Mouse (Mus musculus) layer of hippocampus, postnatal 14 days (tissue): ENCODE measurements around the gene Ager. TPM values are rescaled to one million over a fixed set of nuclear protein-coding genes. Genes with fewer than 3 reads are reported as not detected.

Experiments used
- DNase-seq, 2 experiments: peaks; one replicate each; pipeline ENCODE4 v3.0.0; 2021 to 2022; ENCODE audit warnings: low spot score in 2 of 2, mixed read lengths in 1 of 2
- total RNA-seq, 2 experiments: library from RNA; stranded (reverse); gene quantifications; 2 replicates each; pipeline ENCODE4 v1.2.3; 2021

The Ager gene
- total RNA-seq, 2 experiments from 2014 or later = 1.2 to 1.5 TPM

- DNase-seq = no peak
These were observed 7.0 kb downstream of the Ager start for GRCm38 (mm10) chr17:34604511-34605237.

DNA sequence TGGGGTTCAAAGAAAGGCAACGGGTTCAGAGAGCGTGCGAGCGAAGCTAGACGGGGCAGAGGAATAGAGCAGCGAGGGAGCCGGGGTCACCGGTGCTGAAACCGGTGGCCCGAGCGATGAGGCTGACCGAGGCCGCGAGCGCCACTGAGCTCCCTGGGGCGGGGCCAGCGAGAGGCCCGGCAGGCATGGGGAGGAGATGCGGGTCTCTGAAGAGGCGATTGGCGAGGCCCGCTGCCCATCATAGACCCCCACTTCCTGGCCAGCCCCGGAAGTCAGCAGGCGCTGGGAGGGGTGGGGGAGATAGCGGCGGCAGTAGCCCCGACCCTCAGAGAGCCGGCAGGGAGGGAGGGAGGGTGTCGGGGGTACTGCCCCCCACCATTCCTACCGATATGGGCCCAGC lies 7.9 kb downstream of the Ager start:
- peak; percentile 97 to 98 for DNase-seq

GRCm38 (mm10) chr17:34606186-34607039 lies 8.8 kb downstream of the Ager start:
- no peak for DNase-seq

GRCm38 (mm10) chr17:34607997-34608396 lies 10.3 kb downstream of the Ager start:
- no peak for DNase-seq

- DNase-seq = no peak
These were observed 13.4 kb downstream of the Ager start for GRCm38 (mm10) chr17:34611050-34611449.

DNA sequence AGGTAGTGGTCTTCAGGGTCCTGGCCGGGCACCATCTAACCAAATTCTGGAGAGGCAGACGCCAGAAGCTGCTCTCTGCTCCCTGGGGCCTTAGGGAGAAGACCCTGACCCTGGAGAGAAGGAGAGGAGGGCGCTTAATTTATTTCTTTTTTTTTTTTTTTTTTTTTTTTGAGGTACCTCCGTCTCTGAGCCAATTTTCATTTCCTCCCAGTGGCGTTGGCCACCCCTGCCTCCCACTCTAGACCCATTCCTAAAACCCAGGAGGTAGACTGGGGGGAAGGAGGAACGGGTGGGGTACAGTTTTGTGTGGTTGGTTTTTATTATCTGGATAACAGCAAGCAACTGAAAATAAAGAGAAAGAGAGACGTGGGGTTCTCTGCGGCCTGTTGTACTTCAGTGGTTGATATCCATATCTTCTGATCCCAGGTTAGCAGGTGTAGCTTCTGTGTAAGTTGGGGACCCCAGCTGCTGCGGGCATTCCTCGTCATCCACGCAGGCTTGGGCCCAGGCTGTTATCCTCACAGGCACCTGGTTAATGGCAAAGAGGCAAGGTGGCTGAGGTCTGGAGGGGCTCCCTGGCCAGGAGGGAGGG lies 15.5 kb downstream of the Ager start:
- DNase-seq = no peak

GRCm38 (mm10) chr17:34613830-34614229 lies 16.2 kb downstream of the Ager start:
- no peak for DNase-seq

DNA sequence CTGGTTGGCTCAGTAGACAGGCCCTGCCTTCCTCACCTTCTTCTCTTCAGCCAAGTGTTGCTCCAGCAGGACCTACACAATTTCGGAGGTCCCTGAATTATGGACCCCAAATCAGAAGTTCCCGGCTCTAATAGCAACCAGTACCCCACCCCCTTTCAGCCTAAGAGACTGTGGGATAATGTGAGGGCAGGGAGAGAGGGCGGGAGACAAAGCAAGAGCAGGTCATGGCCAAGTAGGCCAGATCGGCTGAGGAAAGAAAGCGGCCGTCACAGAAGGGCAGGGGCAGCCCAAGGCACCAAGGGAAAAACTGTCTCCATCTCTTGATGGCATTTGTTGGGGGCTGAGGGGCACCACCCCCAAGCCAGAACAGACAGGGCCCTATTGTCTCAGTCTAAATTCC lies 18.2 kb downstream of the Ager start, which contains the start of gene Egfl8:
Gene Egfl8, minus strand, starts transcription at position 101 of the 400 bp plus-strand sequence.
- no peak for DNase-seq

DNA sequence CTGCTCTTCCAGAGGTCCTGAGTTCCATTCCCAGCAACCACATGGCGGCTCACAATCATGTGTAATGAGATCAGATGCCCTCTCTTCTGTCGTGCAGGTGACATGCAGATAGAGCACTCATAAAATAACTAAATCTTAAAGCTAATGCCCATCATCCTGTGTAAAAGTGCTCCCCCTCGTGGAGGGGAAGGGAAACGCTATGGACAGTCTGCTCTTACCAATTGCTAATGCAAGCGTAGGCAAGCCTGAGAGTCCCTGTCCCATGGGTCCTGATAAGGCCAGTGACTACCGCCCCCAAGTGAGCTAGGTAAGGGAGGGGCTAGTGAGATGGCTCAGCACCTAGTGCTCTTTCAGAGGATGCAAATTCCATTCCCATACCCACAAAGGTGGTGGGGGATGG lies 21.3 kb downstream of the Ager start:
- DNase-seq = no peak

DNA sequence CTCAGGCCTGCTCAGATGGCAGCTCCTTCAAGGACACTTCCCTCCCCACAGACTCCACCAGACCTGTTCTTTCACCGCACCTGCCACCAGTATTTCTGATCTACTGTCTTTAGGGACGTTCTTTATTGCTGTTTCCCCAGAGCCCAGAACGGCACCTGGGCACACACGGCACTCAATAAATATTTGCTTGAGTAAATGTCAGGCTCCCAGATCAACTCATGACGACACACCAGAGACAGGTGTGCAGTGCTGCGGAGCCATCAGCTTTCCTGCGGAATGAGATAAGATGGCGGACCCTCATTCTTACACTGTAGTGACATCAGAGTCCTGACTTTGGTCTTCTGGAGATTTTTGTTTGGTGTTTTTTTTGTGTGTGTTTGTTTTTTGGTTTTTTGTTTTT lies 23.3 kb downstream of the Ager start:
- DNase-seq = no peak

DNA sequence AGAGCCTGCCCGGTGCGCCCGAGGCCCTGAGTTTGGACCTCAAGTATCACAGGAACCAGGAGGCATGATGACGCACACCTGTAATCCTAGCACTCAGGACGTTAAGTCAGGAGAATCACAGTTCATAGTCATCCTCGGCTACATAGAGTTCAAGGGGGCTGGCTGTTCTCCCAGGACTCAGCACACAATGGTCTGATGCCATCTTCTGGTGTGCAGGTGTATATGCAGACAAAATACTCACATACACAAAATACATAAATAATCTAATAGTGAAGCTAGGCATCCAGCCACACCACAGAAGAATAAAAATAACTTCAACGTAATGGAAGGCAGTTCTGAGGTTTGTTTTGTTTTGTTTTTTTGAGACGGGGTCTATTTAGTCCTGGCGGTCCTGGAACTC lies 25.5 kb downstream of the Ager start:
- no peak for DNase-seq

GRCm38 (mm10) chr17:34624981-34625380 lies 27.3 kb downstream of the Ager start:
- DNase-seq = no peak

DNA sequence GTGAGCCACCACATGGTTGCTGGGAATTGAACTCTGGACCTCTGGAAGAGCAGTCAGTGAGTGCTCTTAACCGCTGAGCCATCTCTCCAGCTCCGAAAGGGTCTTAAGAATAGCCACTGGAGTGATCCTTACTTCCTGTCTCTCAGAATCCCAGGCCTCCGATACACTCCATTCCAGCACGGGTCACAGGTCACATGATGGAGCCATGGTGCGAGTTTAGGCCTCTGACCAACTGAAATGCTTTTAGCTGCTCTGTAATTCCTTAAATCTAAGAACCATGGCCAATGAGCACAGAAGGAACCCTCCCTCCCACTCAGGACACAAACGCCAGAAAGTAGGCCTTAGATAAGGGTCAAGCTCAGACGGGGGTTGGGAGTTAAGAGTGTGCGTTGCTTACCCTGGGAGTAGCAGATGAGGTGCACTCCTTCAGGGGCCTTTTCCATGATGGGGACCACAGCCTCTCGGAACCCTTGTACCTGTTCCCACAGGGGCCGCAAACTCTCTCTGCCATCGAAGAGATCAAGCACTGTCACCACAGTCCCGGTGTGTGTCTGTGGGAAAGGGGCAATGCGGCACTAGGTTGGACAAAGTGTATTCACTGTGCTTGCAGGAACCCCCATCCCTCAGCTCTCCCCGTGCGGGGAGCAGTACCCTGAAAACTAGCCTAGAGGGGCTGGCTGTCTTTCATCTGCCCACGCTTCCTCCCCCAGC lies 28.6 kb downstream of the Ager start:
- DNase-seq = no peak

DNA sequence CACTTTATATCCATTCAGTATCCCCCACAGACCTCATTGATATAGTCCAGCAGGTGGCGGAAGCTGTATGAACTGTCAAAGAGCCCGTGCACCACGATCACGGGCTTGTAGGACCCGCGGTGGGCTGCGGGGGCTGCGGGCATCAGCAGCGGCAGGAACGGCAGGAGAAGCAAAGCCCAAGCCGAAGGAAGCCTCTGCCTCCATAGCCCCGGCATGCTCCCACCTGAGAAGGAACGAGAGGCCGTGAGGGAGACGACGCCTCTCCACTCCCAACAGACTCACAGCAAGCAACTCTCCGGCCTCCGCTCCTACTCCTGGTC lies 29.1 kb downstream of the Ager start:
- DNase-seq = no peak

GRCm38 (mm10) chr17:34627093-34627942 lies 29.7 kb downstream of the Ager start:
- DNase-seq = peak; percentile 85 to 91

GRCm38 (mm10) chr17:34627943-34628643 lies 30.4 kb downstream of the Ager start, which contains the start of gene Ppt2:
Ppt2 (minus strand) TSS chr17:34628510.
- no peak for DNase-seq

DNA sequence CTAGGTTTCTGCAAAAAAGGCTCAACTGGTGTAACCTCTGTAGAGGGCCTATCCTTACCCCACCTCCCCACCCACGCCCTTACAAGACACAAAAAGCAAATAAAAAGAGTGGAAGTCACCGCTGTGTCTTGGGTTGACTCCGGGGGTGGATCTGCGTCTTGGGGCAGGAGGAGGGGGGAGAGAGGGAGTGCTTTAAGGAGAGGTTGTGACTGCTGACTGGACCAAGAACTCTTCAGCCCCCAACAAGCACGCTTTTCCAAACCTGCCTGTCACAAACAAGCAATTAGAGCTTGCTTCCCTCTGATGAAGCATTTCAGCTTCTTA lies 30.9 kb downstream of the Ager start:
- no peak for DNase-seq

DNA sequence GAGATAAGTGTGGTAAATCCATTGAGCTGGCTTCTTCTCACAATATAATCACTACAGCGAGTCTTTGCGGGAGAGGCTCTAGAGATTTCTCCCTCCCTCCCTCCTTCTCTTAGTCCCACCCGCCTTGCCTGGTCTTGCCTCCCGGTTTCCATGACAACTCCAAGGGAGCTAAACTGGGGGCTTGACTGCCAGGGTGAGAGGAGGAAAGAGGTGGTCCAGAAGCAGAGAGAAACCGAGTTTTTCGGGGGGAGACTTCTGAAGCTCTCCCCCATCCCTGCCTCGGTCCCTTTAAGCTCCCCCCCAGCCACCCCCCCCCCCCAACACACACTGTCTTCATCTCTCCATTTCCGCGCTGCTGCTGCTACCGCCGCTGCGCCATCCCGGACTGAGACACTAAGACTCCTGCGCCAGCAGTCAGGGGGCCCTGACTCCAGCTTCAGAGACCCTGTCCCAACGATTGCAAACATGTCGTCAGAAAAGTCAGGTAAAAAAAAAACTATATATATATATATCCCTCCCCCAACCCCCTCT lies 31.6 kb downstream of the Ager start, which contains the start of gene Prrt1:
Gene Prrt1, plus strand, starts transcription at position 313 of the 531 bp plus-strand sequence.
- DNase-seq = peak in 1 of 2 experiments; percentile 76

DNA sequence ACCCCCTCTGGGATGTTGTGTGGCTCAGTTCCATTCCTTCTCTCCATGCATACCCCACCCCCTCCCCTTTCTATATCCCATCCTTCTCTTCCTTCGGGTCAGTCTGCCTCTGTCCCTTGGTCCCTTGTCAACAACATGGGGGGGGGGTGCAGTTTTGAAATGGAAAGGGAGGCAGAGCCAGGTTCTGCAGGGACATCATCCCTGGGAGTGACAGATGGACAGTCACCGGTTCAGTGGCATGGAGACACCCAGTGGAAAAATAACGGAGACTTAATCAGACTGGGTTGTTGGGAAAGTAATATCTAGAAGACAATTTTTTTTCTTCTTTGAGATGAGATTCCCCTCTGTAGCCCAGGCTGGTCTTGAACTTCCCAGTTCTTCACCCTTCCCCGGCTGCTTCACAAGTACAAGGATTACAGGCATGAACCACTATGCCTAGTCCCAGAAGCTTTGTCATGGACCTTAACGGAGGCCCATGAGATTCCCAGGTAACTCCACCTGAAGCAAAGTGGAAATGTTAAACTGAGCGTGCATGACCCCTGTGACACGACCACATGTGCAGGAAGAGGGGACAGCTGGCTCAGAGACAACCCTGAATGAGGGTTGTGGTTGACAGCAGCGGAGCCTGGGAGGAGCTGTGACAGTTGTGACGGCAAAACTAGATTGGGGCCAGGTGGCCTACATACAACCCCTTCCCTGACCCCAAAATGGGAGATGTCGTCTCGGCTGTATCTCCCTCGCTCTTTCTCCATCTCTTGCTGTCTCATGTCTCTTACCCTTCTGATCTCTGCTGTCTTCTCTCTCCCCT lies 32.3 kb downstream of the Ager start:
- no peak for DNase-seq
